Mouse (Mus musculus) hematopoietic stem cell, adult 5-6 weeks (primary cell): ENCODE data around the gene Hdac11. TPM values are rescaled to one million over a fixed set of nuclear protein-coding genes. Genes with fewer than 3 reads are reported as not detected.

Experiments
- ATAC-seq, 2 experiments: fragments of 125-278 bp in 1 of 2; replicated peaks in 1 of 2; 2 replicates each; pipeline ENCODE4 v1.8.0; 2016 to 2017; ENCODE audit warnings: inconsistent platforms in 2 of 2, mild to moderate bottlenecking in 2 of 2, moderate number of reproducible peaks in 2 of 2, low read depth in 1 of 2, moderate TSS enrichment in 1 of 2; ENCODE audit not compliant: low FRiP score in 2 of 2, poor library complexity in 2 of 2, severe bottlenecking in 2 of 2, insufficient read depth in 1 of 2, low TSS enrichment in 1 of 2
- total RNA-seq: library from RNA; stranded (forward); fragments of 172-1452, 232-1000 nt; gene quantifications from 2 replicates; pipeline ENCODE4 v1.2.3, GENCODE M21; 2017

Hdac11 gene
- total RNA-seq, 1 experiment from 2014 or later = 6.4 TPM

DNA sequence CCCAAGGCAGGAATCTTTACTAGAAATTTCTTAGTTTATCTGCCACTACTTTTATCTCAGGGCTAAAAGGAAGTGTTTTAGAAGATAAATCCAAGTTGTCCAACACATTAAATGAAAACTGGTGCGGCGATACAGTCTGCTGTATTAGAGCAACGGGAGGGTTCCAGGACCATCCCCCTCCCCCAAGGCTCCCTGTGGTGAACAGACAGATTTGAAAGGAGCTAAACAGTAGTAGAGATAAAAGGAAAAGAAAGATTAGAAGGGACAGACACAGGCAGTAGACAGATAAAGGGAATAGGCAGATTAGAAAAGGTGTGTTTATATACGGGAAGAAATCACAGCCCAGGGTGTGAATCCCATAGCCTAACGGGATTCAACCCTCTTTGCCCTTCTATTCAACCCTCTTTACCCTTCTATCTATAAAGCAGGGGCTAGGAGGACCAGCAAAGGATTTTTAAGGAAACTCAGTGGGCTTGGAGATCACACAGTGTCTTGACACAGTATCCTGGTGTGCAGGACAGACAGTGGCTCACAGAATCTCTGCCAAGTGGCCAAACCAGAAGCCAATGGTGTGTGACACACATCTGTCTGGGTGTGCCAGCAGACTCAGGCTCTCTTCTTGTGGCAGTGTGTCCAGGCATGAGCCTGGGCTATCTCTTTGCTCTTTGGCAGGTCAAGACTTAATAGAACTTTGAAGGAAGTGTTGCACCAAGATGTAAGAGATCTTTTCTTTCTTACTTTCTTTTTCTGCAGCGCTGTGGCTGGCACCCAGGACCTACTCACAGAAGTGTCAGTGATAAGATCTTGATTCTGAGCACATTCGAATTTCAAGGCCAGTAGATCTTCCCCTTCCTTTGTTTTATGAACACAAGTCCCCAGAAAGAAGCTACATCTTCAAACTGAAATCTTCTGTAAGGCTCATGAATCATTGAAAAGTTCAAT, 31.9 kb upstream of the Hdac11 start:
- ATAC-seq = no peak

DNA sequence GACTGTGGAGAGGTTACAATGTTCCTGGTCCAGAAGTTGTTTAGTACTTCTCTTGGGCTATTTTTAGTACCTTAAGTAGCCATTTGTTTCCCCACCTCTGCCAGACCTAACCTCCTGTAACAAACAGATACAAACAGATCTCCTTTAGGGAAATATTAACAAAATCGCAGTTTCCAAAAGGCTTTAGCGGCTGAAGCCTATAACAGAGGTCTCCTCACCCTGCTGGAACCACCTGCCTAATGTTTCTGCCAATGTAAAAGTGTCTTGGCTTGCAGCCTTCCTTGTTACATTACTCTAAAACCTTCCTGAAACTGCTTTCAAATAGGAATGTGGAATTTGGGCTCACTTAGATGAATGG, 31.3 kb upstream of the Hdac11 start:
- no peak for ATAC-seq

DNA sequence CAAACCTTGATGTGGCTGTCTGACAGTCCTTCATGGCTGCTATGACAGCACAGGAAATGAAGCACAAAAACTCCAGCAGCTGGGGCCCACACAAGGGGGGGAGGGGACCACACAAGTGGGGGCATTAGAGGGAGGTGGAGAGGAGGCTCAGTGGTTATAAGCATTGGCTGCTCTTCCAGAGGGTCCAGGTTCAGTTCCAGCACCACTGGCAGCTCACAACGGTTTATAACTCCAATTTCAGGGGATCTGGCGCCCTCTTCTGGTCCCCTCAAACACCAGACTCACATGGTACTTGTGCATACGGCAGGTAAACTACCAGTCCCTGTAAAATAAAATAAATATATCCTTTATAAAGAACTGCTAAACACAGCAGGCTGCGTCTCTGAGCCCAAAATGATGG, 27.5 kb upstream of the Hdac11 start:
- ATAC-seq = no peak

DNA sequence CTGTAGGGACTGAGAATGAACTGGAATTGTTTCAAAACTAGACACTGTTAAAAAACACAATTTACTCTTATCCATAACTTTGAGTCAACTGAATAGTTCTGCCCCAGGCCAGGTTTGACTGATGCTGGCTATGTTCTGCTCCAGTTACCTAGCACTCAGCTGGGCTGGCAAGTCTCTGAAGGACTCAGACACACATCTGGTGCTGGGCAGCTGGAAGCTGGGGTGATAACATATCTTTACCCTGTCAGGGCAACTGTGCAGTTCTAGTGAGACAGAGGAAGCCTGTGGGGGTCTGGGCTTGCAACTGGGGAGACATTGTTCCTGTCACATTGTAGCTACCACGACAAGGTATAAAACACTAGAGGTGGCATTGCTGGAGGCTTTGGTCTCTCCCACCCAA, 25.6 kb upstream of the Hdac11 start:
- ATAC-seq = no peak

DNA sequence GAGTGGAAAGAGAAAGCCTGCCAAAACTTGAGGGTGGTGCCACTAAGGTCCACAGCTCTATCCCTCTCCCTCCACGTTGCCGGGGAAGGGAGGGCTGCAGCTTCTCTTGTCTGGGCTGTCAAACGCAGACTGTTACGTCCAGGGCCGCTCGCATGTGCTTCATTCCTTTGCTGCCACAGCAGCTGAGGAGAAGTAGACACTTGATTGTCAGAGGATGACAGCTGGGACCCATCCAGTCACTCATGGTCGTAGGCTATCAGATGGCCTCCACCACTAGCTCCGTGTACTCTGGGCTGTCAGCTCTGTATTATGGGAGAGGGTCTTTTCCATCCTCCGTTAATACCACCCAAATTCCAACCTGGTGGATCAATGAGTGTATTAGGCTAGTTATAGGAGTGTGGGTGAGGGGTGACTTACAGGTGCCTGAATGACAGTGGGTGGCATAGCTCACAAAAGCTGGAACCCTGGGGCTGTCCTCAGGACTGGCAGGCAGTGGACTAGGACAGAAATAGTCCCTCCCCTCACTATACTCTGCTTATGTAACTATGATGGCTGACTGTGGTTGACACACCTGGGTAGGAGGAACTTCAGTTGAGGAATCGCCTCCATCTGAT, 19.0 kb upstream of the Hdac11 start:
- ATAC-seq = no peak

DNA sequence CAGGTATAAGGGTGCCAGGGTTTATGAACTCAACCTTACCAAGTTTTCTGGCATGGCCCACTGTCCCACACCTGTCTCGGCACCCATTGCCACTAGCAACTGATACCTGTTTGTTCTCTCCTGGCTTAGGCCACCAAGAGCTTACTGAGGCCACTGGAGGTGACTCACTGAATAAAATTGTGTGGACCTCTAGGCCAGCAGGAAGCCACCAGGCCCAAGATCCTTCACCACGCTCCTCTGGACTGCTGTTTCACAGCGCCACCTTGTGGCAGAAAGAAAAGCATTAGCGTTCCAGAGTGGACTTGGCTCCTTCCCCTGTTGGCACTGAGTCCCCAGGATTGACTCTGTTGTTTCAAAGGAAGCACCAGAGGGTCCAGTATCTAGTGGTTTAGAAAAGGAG, 16.6 kb upstream of the Hdac11 start:
- ATAC-seq = peak; percentile 67 to 86; a peak in 3 of 4 replicates

DNA sequence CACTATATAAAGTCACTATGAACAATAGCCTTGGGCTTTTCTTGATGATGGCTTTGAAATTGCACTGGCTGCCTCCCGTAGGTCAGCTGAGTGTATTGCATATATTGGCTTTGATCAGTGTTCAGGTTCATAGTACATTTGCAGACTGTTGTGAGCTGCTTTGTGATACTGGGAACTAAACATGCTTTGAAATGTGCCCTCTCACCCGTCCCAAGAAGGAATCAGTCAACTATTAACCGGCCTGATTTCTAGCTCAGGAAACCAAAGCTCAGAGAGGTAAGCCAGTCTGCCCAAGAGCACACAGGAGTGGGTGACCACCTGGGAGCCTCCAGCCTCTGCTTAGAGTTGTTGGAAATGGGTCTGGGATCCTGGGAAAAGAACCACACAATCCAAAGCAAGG, 11.4 kb upstream of the Hdac11 start:
- ATAC-seq = no peak

DNA sequence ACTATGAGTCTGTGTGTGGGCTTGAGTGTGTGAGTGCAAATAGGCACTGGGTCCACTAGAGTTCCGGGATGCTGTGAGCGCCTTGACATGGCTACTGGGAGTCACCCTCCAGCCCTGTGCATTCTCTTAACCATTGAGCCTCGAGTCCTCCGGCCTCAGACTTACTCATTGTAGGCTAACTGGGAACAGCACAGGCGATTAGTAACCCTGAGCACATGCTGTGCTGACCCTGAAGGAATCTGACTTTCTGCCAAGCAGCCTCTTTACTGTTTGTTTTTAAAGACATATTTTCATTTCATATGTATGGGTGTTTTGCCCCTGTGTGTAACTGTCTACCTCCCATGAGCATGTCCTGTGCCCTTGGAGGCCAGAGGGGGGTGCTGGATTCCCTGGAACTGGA, 10.9 kb upstream of the Hdac11 start:
- no peak for ATAC-seq

DNA sequence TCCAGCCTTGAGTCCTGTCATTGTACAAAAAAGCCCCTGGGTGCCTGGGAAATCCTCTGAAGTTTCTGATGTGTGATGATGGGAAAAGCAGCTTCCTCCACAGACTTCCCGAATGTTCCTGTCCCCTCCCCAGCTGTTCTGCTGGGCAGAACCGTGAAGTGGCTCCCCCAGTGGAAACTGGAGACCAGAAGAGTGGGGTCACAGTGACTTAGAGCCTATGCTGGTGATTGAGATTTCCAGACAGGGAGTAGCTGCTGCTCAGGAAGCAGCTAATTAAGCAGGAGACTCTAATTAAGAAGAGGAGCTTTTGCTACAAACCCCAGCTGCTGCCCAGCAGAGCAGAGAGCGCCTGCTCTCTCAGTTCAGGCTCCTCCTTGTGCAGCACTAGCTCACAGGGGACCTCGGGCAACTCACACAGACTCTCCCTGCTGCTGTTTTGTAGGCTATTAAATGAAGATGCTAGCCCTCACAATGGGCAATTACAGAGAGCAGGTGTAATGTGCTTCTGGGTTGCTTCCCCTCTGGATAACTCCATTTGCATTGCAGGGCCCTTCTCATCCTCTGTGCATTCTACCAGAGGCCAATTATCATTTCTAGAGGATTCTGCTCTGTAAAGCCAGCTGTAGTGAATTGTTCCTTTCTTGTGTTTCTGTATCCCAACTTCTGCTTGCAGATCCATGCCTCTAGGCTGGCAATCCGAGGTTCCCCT, 9.9 kb upstream of the Hdac11 start:
- ATAC-seq = no peak

DNA sequence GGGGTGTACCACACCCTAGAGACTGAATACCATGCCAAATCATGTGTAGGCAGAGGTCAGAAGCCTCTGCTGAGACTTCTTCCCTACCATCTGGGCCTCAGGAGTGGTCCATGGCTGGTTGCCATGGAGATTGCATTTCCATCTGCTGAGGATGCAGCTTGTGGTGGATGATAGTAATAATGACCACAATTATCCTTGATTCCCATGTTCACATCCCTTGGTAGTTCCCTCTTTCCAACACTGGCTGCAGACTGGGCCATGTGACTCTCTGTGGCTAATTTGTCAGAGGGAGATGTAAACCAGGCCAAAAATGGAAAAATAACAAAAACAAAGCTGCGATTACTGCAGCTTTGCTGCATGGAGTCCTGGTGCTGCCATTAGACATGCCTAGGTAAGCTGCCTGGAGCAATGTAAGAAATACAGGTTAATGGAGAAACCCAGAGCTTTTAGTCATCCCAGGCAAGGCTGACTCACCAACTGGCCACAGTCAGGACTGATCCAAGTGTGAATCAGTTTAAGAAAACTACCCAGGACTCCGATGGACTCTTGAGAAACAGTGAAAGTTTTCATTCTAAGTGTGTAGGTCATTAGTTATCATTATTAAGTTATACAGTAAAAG, 9.2 kb upstream of the Hdac11 start:
- no peak for ATAC-seq

DNA sequence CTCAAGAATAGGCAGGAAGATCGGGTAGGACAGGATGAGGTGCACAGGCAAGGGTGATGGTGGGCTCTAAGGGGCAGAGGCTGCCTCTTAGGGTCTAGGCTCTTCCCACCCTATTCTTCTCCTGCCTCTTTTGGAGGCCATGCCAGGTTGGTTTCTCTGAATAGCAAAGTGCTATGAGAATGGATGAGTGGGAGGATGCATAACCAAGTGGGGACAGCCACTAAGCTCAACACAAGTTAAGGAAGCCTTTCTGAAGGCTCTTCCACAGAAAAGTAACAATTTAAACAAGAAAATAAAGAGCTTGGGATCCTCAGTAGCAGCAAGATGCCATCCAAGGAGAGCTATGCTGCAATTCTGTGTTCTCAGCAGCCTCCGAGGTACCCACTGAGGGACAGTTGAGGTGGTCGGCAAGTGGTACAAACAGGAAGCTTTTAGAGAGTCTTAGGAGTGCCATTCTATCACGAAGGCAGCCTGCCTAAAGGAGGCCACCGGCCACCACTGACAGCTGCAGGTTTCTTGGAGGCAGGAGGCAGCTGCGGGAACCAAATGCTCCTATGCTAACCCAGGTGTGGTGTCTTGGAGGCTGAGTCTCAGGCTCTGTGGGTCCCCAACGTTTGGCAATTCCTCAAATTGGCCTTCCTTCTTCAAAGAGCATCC, 3.4 kb upstream of the Hdac11 start:
- ATAC-seq = no peak

DNA sequence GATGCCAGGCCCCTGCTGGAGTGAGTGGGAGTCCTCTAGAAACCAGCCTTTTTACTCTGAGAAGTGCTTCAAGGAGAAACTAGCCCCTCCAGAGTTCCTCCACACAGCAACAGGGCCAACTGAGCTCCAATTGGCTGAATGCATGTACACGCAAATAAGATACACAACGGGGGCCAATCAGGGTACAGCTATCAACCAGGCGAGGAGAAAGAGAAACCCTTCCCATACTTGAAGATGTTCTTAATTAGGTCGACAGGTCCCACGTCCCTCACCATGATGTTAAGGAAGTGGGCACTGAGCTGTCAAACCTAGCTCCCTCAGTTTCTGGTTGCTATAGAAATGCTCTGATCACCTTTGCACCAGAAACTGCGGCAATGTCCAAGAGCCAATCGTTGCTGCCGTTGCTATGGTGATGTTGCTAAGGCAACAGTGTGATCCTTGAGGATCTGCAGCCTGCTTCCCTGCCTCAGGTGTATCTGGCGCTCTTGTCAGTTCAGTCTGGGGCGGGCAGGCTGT, 2.9 kb upstream of the Hdac11 start:
- peak; percentile 46 to 63 for ATAC-seq

DNA sequence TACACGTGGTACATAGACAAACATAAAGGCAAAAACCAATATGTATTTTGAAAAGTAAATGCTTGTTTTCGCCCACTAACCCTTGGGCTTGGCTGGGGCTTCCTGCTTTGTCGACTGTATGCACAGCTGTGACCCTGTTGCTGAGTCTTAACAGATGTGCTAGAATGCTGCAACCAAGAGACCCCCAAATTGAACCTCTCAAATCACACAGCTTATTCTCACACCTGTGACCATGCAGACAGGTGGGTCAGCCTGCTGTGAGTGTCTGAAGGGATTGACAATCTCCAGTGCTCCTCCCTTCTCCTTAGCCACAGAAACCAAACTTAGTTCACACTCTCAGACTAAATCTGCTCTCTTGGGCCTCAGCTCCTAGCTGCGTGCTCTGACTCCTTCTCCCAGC, 1.8 kb upstream of the Hdac11 start:
- no peak for ATAC-seq

DNA sequence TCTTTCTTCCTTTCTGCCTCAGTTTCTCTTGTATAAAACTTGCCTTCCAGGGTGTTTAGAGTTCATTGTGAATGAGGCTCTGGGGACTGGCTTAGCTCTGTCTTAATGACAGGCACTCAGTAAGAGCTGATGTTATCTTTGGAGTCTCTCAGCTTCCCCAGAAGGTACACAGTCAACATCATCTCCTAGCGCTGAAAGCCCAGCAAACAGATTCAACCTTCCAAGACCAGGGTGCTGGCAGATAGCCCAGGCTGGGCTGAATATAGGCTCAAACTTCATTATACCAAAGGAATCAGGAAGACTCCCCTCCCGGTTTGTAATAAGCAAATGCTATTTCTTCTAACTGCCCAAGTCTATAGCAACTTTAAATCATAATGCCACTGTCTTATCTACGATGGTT, 1.2 kb upstream of the Hdac11 start:
- ATAC-seq = no peak

DNA sequence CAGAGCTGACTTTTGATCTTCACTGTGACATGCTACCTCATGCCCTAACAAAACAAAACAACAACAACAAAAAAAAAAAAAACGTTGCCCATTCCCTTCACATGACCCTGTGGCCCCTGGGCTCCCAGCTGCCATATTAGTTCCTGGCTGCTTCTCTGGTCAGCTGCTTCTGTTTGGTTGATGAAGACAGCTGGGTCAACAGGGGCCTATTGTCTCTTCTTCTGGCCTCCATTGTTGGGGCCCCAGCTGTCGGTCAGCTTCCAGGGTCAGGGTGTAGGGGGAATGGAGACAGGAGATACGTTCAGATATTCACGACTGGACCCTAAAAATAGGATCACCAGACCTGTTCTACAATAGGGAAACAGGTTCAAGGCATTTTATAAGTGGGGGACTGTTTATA, 403 bp upstream of the Hdac11 start:
- no peak for ATAC-seq

DNA sequence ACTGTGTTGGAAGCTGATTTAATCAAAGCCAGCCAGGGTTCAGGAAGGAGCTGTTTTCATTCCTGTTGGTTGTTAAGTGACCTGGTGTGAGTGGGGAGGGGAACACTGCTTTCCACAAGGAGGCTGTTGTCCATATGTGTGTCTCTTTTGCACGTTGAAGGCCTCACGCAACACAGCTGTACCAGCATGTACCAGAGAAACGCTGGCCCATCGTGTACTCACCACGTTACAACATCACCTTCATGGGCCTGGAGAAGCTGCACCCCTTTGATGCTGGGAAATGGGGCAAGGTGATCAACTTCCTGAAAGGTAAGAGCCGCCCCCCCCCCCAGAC, 739 bp downstream of the Hdac11 start:
- no peak for ATAC-seq

DNA sequence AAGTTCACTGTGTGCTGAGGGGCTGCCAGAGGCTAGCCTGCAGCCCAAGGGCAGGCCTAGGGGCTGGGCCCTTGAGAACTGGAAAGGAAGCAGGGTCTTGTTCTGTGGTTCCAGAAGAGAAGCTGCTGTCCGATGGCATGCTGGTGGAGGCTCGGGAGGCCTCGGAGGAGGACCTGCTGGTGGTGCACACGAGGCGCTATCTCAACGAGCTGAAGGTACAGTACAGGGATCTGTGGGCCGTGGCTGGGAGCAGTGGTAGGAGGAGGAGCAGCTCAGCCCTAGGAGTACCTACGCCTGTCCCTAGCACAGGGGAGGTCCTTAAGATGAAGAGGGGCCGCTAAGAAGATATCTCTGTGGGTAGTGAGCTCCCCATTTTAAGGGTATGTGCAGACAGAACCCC, 2.6 kb downstream of the Hdac11 start:
- 0 out of 4 replicates have a peak, but pooled peaks of 1 of the 2 experiments have one; percentile 2 for ATAC-seq
